ENCODE assay signal across 36 mouse cellular contexts in the genomic region with DNA sequence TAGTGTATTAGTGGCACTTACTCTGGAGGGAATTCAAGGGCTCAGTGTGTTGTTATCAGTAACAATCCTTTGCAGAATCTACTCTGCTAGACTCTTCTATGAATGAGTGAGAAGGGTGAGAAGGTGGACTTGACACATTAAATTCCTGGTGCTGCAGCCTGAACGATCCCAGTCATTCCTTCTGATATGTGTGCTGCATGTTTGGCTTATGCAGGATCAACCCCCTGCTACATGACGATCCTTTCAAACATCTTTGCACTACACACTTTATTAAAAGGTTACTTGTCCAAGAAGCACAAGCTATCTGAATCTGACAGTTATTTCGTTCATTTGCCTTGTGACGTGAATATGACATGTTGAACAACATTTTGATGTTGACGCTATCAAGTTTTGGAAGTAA.
"Had no signal": no experiment of that assay in that cellular context is flagged by ENCODE, and none has a peak within 500 bp of the region (broad histone marks: within the 10 kb centered on the region; RNA-seq: fewer than 3 reads in every experiment).

No protein-coding gene starts in this region.

- H3K9me3 ChIP-seq: heart, embryonic 10.5 days; heart, embryonic 12.5 days; heart, embryonic 13.5 days; heart, embryonic 15.5 days; hindbrain, embryonic 10.5 days; hindbrain, embryonic 12.5 days; hindbrain, embryonic 13.5 days; hindbrain, embryonic 15.5 days; intestine, embryonic 15.5 days; kidney, embryonic 15.5 days had no signal

- H3K4me1 ChIP-seq: heart, embryonic 15.5 days; intestine, embryonic 15.5 days had no signal

- H3K9ac ChIP-seq: heart, embryonic 12.5 days; heart, embryonic 13.5 days; heart, embryonic 15.5 days; hindbrain, embryonic 12.5 days; hindbrain, embryonic 13.5 days; hindbrain, embryonic 14.5 days; hindbrain, embryonic 15.5 days; intestine, embryonic 15.5 days; kidney, embryonic 15.5 days had no signal

- DNase-seq: heart, adult 18-20 months; heart, adult 2 months; heart, postnatal 10 days; heart, postnatal 14 days; heart, postnatal 36 days; heart, postnatal 4 days; kidney, adult 11 months; kidney, adult 18-20 months; kidney, adult 2 months; kidney, adult 8-10 months; kidney, adult 9 months; kidney, postnatal 10 days; kidney, postnatal 14 days; kidney, postnatal 25 days; kidney, postnatal 36 days; kidney, postnatal 4 days; layer of hippocampus, adult 9-11 months; layer of hippocampus, postnatal 36 days had no signal

- H3K4me2 ChIP-seq: heart, embryonic 11.5 days; heart, embryonic 12.5 days; heart, embryonic 13.5 days; heart, embryonic 15.5 days; hindbrain, embryonic 12.5 days; hindbrain, embryonic 13.5 days; hindbrain, embryonic 14.5 days; hindbrain, embryonic 15.5 days; intestine, embryonic 15.5 days; kidney, embryonic 15.5 days had no signal

- H3K27me3 ChIP-seq: heart, embryonic 12.5 days; heart, embryonic 13.5 days; heart, embryonic 15.5 days; hindbrain, embryonic 15.5 days; intestine, embryonic 15.5 days; kidney, embryonic 15.5 days had no signal

- H3K4me3 ChIP-seq: heart, adult 2 months; heart, embryonic 10.5 days; heart, embryonic 12.5 days; heart, embryonic 13.5 days; heart, embryonic 15.5 days; hindbrain, embryonic 10.5 days; hindbrain, embryonic 12.5 days; hindbrain, embryonic 13.5 days; hindbrain, embryonic 15.5 days; intestine, embryonic 15.5 days; kidney, embryonic 15.5 days had no signal

- ATAC-seq: hindbrain, embryonic 16.5 days; hindbrain, postnatal 0 days; inflammation-experienced regulatory T-cells, adult 6 months; intestine, embryonic 15.5 days; intestine, embryonic 16.5 days; intestine, postnatal 0 days had no signal

- H3K36me3 ChIP-seq: heart, embryonic 10.5 days; heart, embryonic 12.5 days; heart, embryonic 13.5 days; heart, embryonic 15.5 days; hindbrain, embryonic 10.5 days; hindbrain, embryonic 12.5 days; hindbrain, embryonic 13.5 days; hindbrain, embryonic 15.5 days; intestine, embryonic 15.5 days; kidney, embryonic 15.5 days had no signal

- H3K27ac ChIP-seq: heart, adult 2 months; heart, embryonic 10.5 days; heart, embryonic 13.5 days; heart, embryonic 15.5 days; hindbrain, embryonic 10.5 days; hindbrain, embryonic 12.5 days; hindbrain, embryonic 13.5 days; hindbrain, embryonic 14.5 days; hindbrain, embryonic 15.5 days; hindbrain, postnatal 0 days; intestine, embryonic 15.5 days; kidney, embryonic 15.5 days; kidney, postnatal 0 days had no signal
